Mouse (Mus musculus): ENCODE measurements around the gene Dusp2.

DNA sequence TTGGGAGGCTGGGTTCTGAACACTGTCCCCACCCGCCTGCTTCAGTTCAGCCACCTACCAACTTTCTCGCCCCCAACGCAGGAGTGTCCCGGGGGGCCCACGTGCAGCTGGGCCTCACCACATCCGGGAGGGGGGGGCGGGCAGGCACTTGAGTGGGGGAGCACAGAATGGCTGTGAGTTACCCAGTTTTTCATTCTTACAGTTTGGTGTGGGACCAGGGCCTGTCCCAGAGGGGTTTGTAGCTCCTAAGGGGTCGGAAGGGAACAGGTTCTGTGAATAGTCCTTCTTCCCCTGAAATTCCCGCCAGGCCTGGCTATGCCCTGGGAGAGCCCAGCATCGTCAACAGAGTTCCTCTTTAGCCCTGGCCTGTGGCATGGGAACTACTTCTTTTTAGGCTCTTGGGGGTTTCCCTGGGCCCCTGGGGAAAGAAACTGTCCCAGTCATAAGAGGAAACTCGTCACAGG, 849 bp upstream of the Dusp2 start:
- TF ChIP-seq CTCF (IDR thresholded peaks at IDR 0.05; ENCODE audit: extremely low read depth, insufficient read depth, insufficient read length, insufficient replicate concordance) (no peak), POLR2A (IDR thresholded peaks at IDR 0.05; ENCODE audit: low read depth, low read length) (no peak)

Measured in spleen, adult 2 months (tissue).